Mouse (Mus musculus): ENCODE measurements around the gene Nufip1. TPM values are rescaled to one million over a fixed set of nuclear protein-coding genes. Genes with fewer than 3 reads are reported as not detected.
"Not testable (repeated sequence)": the region's sequence is repeated elsewhere in the genome, so short reads cannot be mapped to it uniquely, and the experiment has no call there.

Nufip1 gene
- polyA plus RNA-seq, 1 experiment = 2.5 TPM

- peaks cover 5% of the 10 kb centered on the region for H3K4me1 ChIP-seq (ENCODE audit: control insufficient read depth, insufficient read depth, low read length)
- DNase-seq = no peak
- TF ChIP-seq CTCF (IDR thresholded peaks at IDR 0.05; ENCODE audit: insufficient read depth, low read length) (no peak), POLR2A (IDR thresholded peaks at IDR 0.05; ENCODE audit: borderline replicate concordance, extremely low read depth, low read depth, low read length) (no peak)
- peak overlapping the region; percentile 67 for H3K4me3 ChIP-seq (replicated peaks; ENCODE audit: extremely low read depth, low read depth, low read length)
- WGBS = under 1% methylated on average over 10 of the region's 10 CpGs
Measured at GRCm38 (mm10) chr14:76151820-76152161, 41.1 kb downstream of the Nufip1 start.

- under 1% methylated on average over 41 of the region's 41 CpGs for WGBS
- Histone ChIP-seq H3K4me3 (replicated peaks; ENCODE audit: extremely low read depth, low read depth, low read length) (peak overlapping the region; percentile 67), H3K4me1 (ENCODE audit: control insufficient read depth, insufficient read depth, low read length) (peaks cover 5% of the 10 kb centered on the region)
- TF ChIP-seq CTCF (IDR thresholded peaks at IDR 0.05; ENCODE audit: insufficient read depth, low read length) (peak; percentile 31; the same call in 1 of the 2 replicates), POLR2A (IDR thresholded peaks at IDR 0.05; ENCODE audit: borderline replicate concordance, extremely low read depth, low read depth, low read length) (peak; percentile 98)
- DNase-seq = peak; percentile 95
Measured at GRCm38 (mm10) chr14:76152162-76153002, 41.7 kb downstream of the Nufip1 start.

- 17% methylated on average over 24 of the region's 24 CpGs for WGBS
- peak overlapping the region; percentile 25 for H3K4me3 ChIP-seq (replicated peaks; ENCODE audit: extremely low read depth, low read depth, low read length)
- H3K4me1 ChIP-seq (ENCODE audit: control insufficient read depth, insufficient read depth, low read length) = peaks cover 5% of the 10 kb centered on the region
- TF ChIP-seq CTCF (IDR thresholded peaks at IDR 0.05; ENCODE audit: insufficient read depth, low read length) (no peak), POLR2A (IDR thresholded peaks at IDR 0.05; ENCODE audit: borderline replicate concordance, extremely low read depth, low read depth, low read length) (no peak)
- DNase-seq = no peak
Measured at GRCm38 (mm10) chr14:76153003-76153675, 42.4 kb downstream of the Nufip1 start.

GRCm38 (mm10) chr14:76153828-76154227, 43.1 kb downstream of the Nufip1 start:
- no peak for TF ChIP-seq POLR2A (IDR thresholded peaks at IDR 0.05; ENCODE audit: borderline replicate concordance, extremely low read depth, low read depth, low read length)
- no peak for TF ChIP-seq CTCF (IDR thresholded peaks at IDR 0.05; ENCODE audit: insufficient read depth, low read length)
- 51% methylated on average over 6 of the region's 6 CpGs for WGBS
- Histone ChIP-seq H3K4me3 (replicated peaks; ENCODE audit: extremely low read depth, low read depth, low read length) (no peak overlapping the region), H3K4me1 (ENCODE audit: control insufficient read depth, insufficient read depth, low read length) (peaks cover 5% of the 10 kb centered on the region)
- no peak for DNase-seq

- TF ChIP-seq POLR2A (IDR thresholded peaks at IDR 0.05; ENCODE audit: borderline replicate concordance, extremely low read depth, low read depth, low read length) (no peak), CTCF (IDR thresholded peaks at IDR 0.05; ENCODE audit: insufficient read depth, low read length) (no peak)
- WGBS = 68% methylated on average over 5 of the region's 5 CpGs
- DNase-seq = no peak
Measured at GRCm38 (mm10) chr14:76158192-76158785, 47.6 kb downstream of the Nufip1 start.

GRCm38 (mm10) chr14:76160580-76160979, 49.9 kb downstream of the Nufip1 start:
- 84% methylated on average over 6 of the region's 6 CpGs for WGBS
- DNase-seq; H3K4me3 ChIP-seq (replicated peaks; ENCODE audit: extremely low read depth, low read depth, low read length); H3K4me1 ChIP-seq (ENCODE audit: control insufficient read depth, insufficient read depth, low read length): not testable (repeated sequence)

More at GRCm38 (mm10) chr14:76158192-76158785, 47.6 kb downstream of the Nufip1 start:
- Histone ChIP-seq H3K4me3 (replicated peaks; ENCODE audit: extremely low read depth, low read depth, low read length) (no peak overlapping the region), H3K4me1 (ENCODE audit: control insufficient read depth, insufficient read depth, low read length) (no peaks in the 10 kb centered on the region)

- Histone ChIP-seq H3K4me1 (ENCODE audit: control insufficient read depth, insufficient read depth, low read length) (no peaks in the 10 kb centered on the region), H3K4me3 (replicated peaks; ENCODE audit: extremely low read depth, low read depth, low read length) (no peak overlapping the region)
- 43% methylated on average over 11 of the region's 11 CpGs for WGBS
- TF ChIP-seq POLR2A (IDR thresholded peaks at IDR 0.05; ENCODE audit: borderline replicate concordance, extremely low read depth, low read depth, low read length) = no peak
- no peak for TF ChIP-seq CTCF (IDR thresholded peaks at IDR 0.05; ENCODE audit: insufficient read depth, low read length)
- no peak for DNase-seq
Measured at GRCm38 (mm10) chr14:76164236-76164635, 53.5 kb downstream of the Nufip1 start.

- WGBS = 23% methylated on average over 32 of the region's 32 CpGs
- TF ChIP-seq CTCF (IDR thresholded peaks at IDR 0.05; ENCODE audit: insufficient read depth, low read length) = no peak
- no peak for TF ChIP-seq POLR2A (IDR thresholded peaks at IDR 0.05; ENCODE audit: borderline replicate concordance, extremely low read depth, low read depth, low read length)
- Histone ChIP-seq H3K4me3 (replicated peaks; ENCODE audit: extremely low read depth, low read depth, low read length) (no peak overlapping the region), H3K4me1 (ENCODE audit: control insufficient read depth, insufficient read depth, low read length) (no peaks in the 10 kb centered on the region)
- no peak for DNase-seq
Measured at GRCm38 (mm10) chr14:76164904-76165755, 54.4 kb downstream of the Nufip1 start.

GRCm38 (mm10) chr14:76169876-76170466, 59.3 kb downstream of the Nufip1 start:
- H3K4me3 ChIP-seq (replicated peaks; ENCODE audit: extremely low read depth, low read depth, low read length) = no peak overlapping the region
- 61% methylated on average over 11 of the region's 11 CpGs for WGBS
- DNase-seq = no peak
- H3K4me1 ChIP-seq (ENCODE audit: control insufficient read depth, insufficient read depth, low read length) = no peaks in the 10 kb centered on the region
- TF ChIP-seq POLR2A (IDR thresholded peaks at IDR 0.05; ENCODE audit: borderline replicate concordance, extremely low read depth, low read depth, low read length) = no peak
- no peak for TF ChIP-seq CTCF (IDR thresholded peaks at IDR 0.05; ENCODE audit: insufficient read depth, low read length)
